Mouse (Mus musculus) midbrain, embryonic 13.5 days (tissue): ENCODE measurements at regions not wholly inside any gene's neighbourhood (a gene's known extent, or its start where the extent isn't known, plus 50 kb on each side); places are given as distances from the start of the nearest gene placed in this dataset.
A peak's percentile ranks its signal among the peaks of the same experiment; 100 is the strongest.

ENCODE experiments used
- ATAC-seq: fragments of 200-750 bp; cut with Nextera tagmentation; 2 replicates; pipeline ENCODE4 v1.8.0; 2017; ENCODE audit warnings: mild to moderate bottlenecking, moderate TSS enrichment, moderate library complexity
- H3K27ac ChIP-seq: fragments of 300-500 bp; sonication (generic); 2 replicates; pipeline ENCODE4 v1.5.1; 2015; ENCODE audit warnings: inconsistent platforms, mild to moderate bottlenecking, moderate library complexity
- H3K27me3 ChIP-seq: fragments of 300-500 bp; sonication (generic); 2 replicates; pipeline ENCODE4 v1.6.1; 2015; ENCODE audit warnings: mild to moderate bottlenecking, inconsistent platforms
- H3K36me3 ChIP-seq: fragments of 300-500 bp; sonication (generic); 2 replicates; pipeline ENCODE4 v1.6.1; 2015; ENCODE audit warnings: mild to moderate bottlenecking, inconsistent platforms
- H3K4me1 ChIP-seq: fragments of 300-500 bp; sonication (generic); replicated peaks from 2 replicates; pipeline ENCODE4 v1.6.1; 2015; ENCODE audit warnings: inconsistent platforms
- H3K4me2 ChIP-seq: fragments of 300-500 bp; sonication (generic); replicated peaks from 2 replicates; pipeline ENCODE4 v1.6.1; 2015; ENCODE audit warnings: moderate library complexity, mild to moderate bottlenecking, inconsistent platforms
- H3K4me3 ChIP-seq: fragments of 300-500 bp; sonication (generic); replicated peaks from 2 replicates; pipeline ENCODE4 v1.5.1; 2015; ENCODE audit warnings: mild to moderate bottlenecking, inconsistent platforms
- H3K9ac ChIP-seq: fragments of 300-500 bp; sonication (generic); replicated peaks from 2 replicates; pipeline ENCODE4 v1.6.1; 2015; ENCODE audit warnings: mild to moderate bottlenecking, inconsistent platforms
- H3K9me3 ChIP-seq: fragments of 300-500 bp; sonication (generic); 2 replicates; pipeline ENCODE4 v1.6.1; 2016; ENCODE audit warnings: mild to moderate bottlenecking, inconsistent platforms
- WGBS: fragments of 180-500 bp; shearing (Covaris S2); methylation state at CpG from one replicate; pipeline ENCODE4 v1.1.7; 2015; 5-methylcytosine and 5-hydroxymethylcytosine counted together

GRCm38 (mm10) chr4:131060706-131061105 lies 116.5 kb downstream of the Matn1 start:
- H3K9ac ChIP-seq = no peak overlapping the region
- WGBS = 4% methylated on average over 2 of the region's 2 CpGs
- peaks cover 33% of the 10 kb centered on the region for H3K4me1 ChIP-seq
- ATAC-seq = peak; percentile 78
- H3K27ac ChIP-seq = 0 out of 2 replicates have a peak overlapping the region, but pooled peaks have one; percentile 10
- H3K36me3 ChIP-seq = no peaks in the 10 kb centered on the region
- H3K4me2 ChIP-seq = no peak overlapping the region
- H3K4me3 ChIP-seq = no peak overlapping the region
- H3K27me3 ChIP-seq = peaks cover 25% of the 10 kb centered on the region
- H3K9me3 ChIP-seq = no peaks in the 10 kb centered on the region

DNA sequence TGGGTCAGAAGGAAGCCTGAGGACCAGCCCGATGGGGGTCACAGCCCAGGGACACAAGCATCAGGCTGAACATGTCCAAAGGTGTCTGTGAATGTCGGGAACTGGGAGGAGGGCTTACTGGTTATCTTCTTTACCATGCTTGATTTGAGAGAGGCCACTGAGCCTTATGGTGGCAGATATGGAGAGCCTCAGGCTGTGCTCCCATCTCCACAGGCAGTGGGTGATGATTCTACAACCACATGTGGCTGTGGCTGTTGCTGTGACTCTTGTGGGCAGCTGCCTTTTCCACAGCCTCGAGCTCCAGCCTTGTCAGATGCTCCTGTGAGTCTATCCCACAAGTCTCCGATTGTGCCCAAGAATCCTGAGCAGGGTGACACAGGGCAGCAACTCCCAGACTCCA lies 118.4 kb downstream of the Matn1 start:
- Histone ChIP-seq H3K27ac (no peak overlapping the region), H3K4me2 (no peak overlapping the region), H3K36me3 (no peaks in the 10 kb centered on the region), H3K9ac (no peak overlapping the region), H3K27me3 (peaks cover 25% of the 10 kb centered on the region), H3K9me3 (no peaks in the 10 kb centered on the region), H3K4me1 (peaks cover 52% of the 10 kb centered on the region), H3K4me3 (no peak overlapping the region)
- WGBS = 86% methylated on average over 4 of the region's 4 CpGs
- ATAC-seq = no peak

DNA sequence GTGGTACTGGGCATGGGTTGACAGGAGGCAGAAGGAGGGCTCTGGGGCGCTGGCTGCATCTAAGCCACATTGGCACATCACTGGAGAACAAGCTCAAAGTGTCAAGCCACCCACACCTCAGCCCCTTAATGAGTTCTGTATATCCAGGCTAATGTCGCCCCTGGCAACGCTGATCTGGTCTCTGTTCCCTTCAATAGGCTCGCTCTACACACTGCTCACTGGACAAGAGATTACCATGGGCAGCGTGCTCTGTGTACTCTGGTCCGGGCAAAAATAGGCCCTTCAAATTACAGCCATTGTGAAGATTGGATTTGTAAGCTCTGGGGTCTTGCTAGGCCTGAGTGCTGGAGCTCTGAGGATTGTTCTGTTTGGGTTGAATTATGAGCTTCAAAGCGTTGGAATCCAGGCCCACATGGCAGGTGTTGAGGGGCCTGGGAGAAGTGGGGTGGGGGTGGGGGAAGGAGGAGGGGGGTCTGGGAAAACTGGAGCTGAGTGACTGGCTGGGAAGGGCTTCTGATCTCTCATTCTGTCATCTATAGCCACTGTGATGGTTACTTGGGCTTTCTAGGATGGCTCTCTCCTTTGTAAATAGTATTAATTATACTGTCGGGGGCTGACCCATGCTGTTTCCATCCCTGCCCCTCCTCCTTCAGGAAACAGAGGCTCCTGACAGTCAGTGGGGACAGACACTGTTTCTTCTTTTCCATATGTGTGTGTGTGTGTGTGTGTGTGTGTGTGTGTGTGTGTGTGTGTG lies 122.2 kb downstream of the Matn1 start:
- Histone ChIP-seq H3K4me3 (no peak overlapping the region), H3K4me2 (no peak overlapping the region), H3K9me3 (no peaks in the 10 kb centered on the region), H3K36me3 (no peaks in the 10 kb centered on the region), H3K9ac (no peak overlapping the region), H3K4me1 (peaks cover 37% of the 10 kb centered on the region), H3K27ac (peak overlapping the region; percentile 77), H3K27me3 (peaks cover 48% of the 10 kb centered on the region)
- peak; percentile 95 for ATAC-seq
- 8% methylated on average over 8 of the region's 8 CpGs for WGBS

DNA sequence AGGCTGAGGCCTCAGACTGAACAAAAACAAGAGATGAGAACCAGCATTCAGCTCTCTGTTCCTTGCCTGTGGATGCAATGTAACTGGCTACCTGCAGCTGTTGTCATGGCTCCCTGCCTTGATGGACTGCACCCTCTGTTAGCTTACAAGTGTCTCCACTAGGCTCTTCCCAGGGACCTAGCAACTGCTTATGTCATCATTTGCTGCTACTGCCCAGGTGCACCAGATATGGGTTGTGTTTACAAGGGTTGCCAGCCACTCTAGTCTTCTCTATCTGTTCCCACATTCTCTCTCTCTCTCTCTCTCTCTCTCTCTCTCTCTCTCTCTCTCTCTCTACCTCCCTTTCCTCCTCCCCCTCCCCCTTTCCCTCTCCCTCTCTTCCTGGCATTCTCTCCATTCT lies 126.4 kb downstream of the Matn1 start:
- no peaks in the 10 kb centered on the region for H3K36me3 ChIP-seq
- no peak for ATAC-seq
- H3K4me1 ChIP-seq = peaks cover 25% of the 10 kb centered on the region
- H3K27ac ChIP-seq = no peak overlapping the region
- peaks cover 36% of the 10 kb centered on the region for H3K27me3 ChIP-seq
- H3K4me3 ChIP-seq = no peak overlapping the region
- no peak overlapping the region for H3K9ac ChIP-seq
- H3K9me3 ChIP-seq = no peaks in the 10 kb centered on the region; the same call in 1 of the 2 replicates
- no peak overlapping the region for H3K4me2 ChIP-seq

DNA sequence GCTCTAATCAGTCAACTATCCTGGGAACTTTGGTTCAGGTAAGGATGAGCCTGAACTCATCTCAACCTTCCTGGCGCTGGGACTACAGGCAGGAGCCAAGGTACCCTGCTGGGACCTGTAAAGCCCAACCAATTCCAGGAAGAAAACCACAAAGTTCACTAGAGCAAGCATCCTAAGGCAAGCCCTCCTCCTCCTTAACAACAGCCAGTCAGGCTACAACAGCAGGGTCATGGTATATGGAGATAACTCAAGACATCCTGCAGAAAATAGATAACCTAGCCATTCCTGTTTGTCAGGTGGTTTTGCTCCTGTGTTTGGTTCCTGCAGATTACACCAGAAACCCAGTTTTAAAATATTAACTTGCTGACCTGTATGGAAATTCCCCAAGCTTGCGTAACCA lies 128.4 kb downstream of the Matn1 start:
- ATAC-seq = no peak
- Histone ChIP-seq H3K4me1 (peaks cover 4% of the 10 kb centered on the region), H3K4me3 (no peak overlapping the region), H3K27me3 (peaks cover 36% of the 10 kb centered on the region), H3K9me3 (peaks cover 4% of the 10 kb centered on the region; the same call in 1 of the 2 replicates), H3K9ac (no peak overlapping the region), H3K36me3 (no peaks in the 10 kb centered on the region), H3K27ac (no peak overlapping the region), H3K4me2 (no peak overlapping the region)
- WGBS = 95% methylated on average over 2 of the region's 2 CpGs

- Histone ChIP-seq H3K4me1 (no peaks in the 10 kb centered on the region), H3K4me3 (no peak overlapping the region), H3K9ac (no peak overlapping the region), H3K9me3 (peaks cover 4% of the 10 kb centered on the region; the same call in 1 of the 2 replicates), H3K4me2 (no peak overlapping the region), H3K27ac (no peak overlapping the region), H3K27me3 (peaks cover 33% of the 10 kb centered on the region), H3K36me3 (no peaks in the 10 kb centered on the region)
- ATAC-seq = no peak
- WGBS = 43% methylated on average over 8 of the region's 8 CpGs
These were observed 129.2 kb downstream of the Matn1 start for GRCm38 (mm10) chr4:131073420-131073819.

DNA sequence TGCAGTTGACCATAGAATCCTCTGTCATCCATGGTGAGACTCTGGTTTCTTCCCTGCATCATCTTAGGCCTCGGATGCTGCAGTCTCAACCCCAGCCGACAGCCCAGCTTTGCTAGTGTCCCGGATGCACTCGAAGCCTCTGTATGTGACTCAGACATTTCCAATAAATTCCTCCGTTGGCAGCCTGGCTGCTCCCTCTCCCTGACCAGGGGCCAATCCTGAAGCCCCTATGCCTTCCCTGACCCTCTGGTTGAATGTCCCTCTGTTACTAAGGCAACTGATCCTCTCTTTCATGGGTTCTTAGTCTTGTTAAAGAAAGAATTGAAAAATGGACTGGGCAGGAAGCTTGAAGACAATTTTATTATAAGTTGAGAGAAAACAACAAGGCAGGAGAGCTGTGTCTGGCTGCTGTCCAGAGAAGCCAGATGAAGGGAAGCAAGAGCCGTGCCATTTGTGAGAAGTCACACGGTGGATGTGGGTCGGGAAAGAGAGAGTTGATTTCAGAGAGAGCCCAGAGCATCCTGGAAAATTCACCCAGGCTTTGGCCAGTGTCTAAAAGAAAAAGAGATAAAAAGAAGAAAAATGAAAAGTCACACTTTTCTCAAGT lies 131.2 kb downstream of the Matn1 start:
- Histone ChIP-seq H3K36me3 (no peaks in the 10 kb centered on the region), H3K4me3 (no peak overlapping the region), H3K9ac (no peak overlapping the region), H3K4me1 (peaks cover 11% of the 10 kb centered on the region), H3K4me2 (no peak overlapping the region), H3K27ac (no peak overlapping the region), H3K9me3 (peaks cover 4% of the 10 kb centered on the region; the same call in 1 of the 2 replicates), H3K27me3 (peaks cover 27% of the 10 kb centered on the region)
- ATAC-seq = peak; percentile 44; the same call in 1 of the 2 replicates
- WGBS = 14% methylated on average over 8 of the region's 8 CpGs

DNA sequence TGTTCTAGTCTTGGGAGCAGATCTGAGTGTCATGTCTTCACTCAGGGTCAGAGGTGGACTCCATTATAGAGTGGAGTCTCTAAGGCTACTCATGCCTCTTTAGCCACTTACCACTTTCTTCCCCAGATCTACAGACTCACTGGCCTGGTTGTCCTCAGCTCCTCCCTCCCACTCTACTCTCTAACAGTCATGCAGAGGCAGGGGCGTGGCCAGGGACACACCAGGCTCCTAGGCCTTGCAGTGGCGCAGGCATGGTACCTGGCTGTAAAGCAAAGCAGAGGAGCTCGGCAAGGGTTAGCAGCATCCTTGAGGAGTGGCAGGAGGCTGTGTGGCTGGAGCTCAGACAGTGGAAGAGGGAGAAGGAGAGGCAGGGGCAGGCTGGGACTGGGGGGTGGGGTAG lies 132.4 kb downstream of the Matn1 start:
- H3K4me2 ChIP-seq = no peak overlapping the region
- 59% methylated on average over 3 of the region's 3 CpGs for WGBS
- no peak for ATAC-seq
- H3K36me3 ChIP-seq = no peaks in the 10 kb centered on the region
- peaks cover 4% of the 10 kb centered on the region; the same call in 1 of the 2 replicates for H3K9me3 ChIP-seq
- no peak overlapping the region for H3K27ac ChIP-seq
- peaks cover 16% of the 10 kb centered on the region for H3K4me1 ChIP-seq
- peaks cover 26% of the 10 kb centered on the region for H3K27me3 ChIP-seq
- H3K9ac ChIP-seq = no peak overlapping the region
- no peak overlapping the region for H3K4me3 ChIP-seq

GRCm38 (mm10) chr4:131080113-131080512 lies 135.9 kb downstream of the Matn1 start:
- Histone ChIP-seq H3K9me3 (0 out of 2 replicates have a peak, but pooled peaks cover 4% of the 10 kb centered on the region), H3K4me3 (no peak overlapping the region), H3K9ac (no peak overlapping the region), H3K4me2 (no peak overlapping the region), H3K27me3 (peaks cover 17% of the 10 kb centered on the region), H3K4me1 (peaks cover 16% of the 10 kb centered on the region), H3K36me3 (no peaks in the 10 kb centered on the region), H3K27ac (peak overlapping the region; percentile 76)
- ATAC-seq = peak; percentile 59
- 0% methylated on average over 1 of the region's 1 CpGs for WGBS

DNA sequence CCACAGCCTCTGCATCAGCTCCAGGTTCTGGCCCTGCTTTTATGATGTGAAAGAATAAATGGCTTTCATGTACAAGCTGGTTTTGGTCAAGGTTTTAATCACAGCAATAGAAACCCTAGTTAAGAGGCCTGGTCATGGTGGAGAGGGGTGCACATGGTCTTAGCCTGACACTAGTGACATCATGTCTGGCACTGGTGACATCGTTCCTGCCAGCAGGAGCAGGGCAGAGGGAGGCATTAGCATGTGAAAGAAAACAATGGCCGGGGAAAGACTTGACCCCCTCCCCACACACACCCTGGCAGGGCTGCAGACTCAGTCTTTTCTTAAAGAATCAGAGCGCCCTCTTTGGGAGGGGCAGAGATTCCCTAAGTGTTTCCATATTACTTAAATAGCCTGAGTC lies 139.2 kb downstream of the Matn1 start:
- H3K4me2 ChIP-seq = no peak overlapping the region
- no peak overlapping the region for H3K4me3 ChIP-seq
- WGBS = 42% methylated on average over 3 of the region's 3 CpGs
- H3K4me1 ChIP-seq = peaks cover 16% of the 10 kb centered on the region
- no peaks in the 10 kb centered on the region for H3K36me3 ChIP-seq
- no peak for ATAC-seq
- no peak overlapping the region for H3K27ac ChIP-seq
- no peak overlapping the region for H3K9ac ChIP-seq
- H3K27me3 ChIP-seq = peaks cover 12% of the 10 kb centered on the region
- no peaks in the 10 kb centered on the region for H3K9me3 ChIP-seq

DNA sequence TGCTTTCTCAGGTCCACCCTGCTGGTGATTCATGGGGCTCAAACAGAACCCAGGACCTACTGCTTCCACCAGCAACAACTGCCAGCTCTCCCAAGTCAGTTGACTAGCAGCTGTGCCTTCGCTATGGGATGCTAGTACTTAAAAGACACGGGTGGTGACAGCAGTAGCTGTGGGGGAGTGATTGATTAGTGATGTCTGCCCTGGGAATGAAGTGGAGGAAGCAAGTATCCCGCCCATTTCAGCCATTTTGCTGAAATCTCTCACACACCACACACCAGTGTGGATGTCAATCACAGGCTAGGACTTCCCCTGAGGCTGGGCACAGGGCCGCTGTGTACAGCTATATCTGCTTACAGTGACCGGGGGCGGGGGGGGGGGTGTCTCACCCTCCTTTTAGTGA lies 153.2 kb downstream of the Matn1 start:
- Histone ChIP-seq H3K4me3 (no peak overlapping the region), H3K4me2 (no peak overlapping the region), H3K9me3 (no peaks in the 10 kb centered on the region), H3K27ac (no peak overlapping the region), H3K36me3 (no peaks in the 10 kb centered on the region), H3K4me1 (peaks cover 19% of the 10 kb centered on the region), H3K9ac (no peak overlapping the region), H3K27me3 (peaks cover 12% of the 10 kb centered on the region; the same call in 1 of the 2 replicates)
- WGBS = 61% methylated on average over 6 of the region's 6 CpGs
- no peak for ATAC-seq

- H3K9ac ChIP-seq = peak overlapping the region; percentile 48; the same call in 1 of the 2 replicates
- ATAC-seq = peak; percentile 55; the same call in 1 of the 2 replicates
- no peak overlapping the region for H3K27ac ChIP-seq
- H3K36me3 ChIP-seq = no peaks in the 10 kb centered on the region
- no peaks in the 10 kb centered on the region for H3K9me3 ChIP-seq
- peaks cover 18% of the 10 kb centered on the region; the same call in 1 of the 2 replicates for H3K27me3 ChIP-seq
- 40% methylated on average over 10 of the region's 10 CpGs for WGBS
- H3K4me2 ChIP-seq = peak overlapping the region; percentile 41
- H3K4me1 ChIP-seq = peaks cover 19% of the 10 kb centered on the region
- no peak overlapping the region for H3K4me3 ChIP-seq
These were observed 156.1 kb downstream of the Matn1 start for GRCm38 (mm10) chr4:131100093-131100795.
